Mouse (Mus musculus): ENCODE measurements around the gene Per1.

- TF ChIP-seq CTCF (IDR thresholded peaks at IDR 0.05; ENCODE audit: control insufficient read depth, insufficient read depth, insufficient read length) (no peak), CEBPB (IDR thresholded peaks at IDR 0.05; ENCODE audit: low read depth) (no peak), MAX (IDR thresholded peaks at IDR 0.05) (no peak), MYOD1 (IDR thresholded peaks at IDR 0.05; ENCODE audit: control insufficient read depth, insufficient read length, low read depth) (no peak), USF1 (IDR thresholded peaks at IDR 0.05; ENCODE audit: low read depth) (no peak), MYOG (IDR thresholded peaks at IDR 0.05; ENCODE audit: control insufficient read depth, extremely low read depth, insufficient read length) (no peak), FOSL1 (IDR thresholded peaks at IDR 0.05; ENCODE audit: insufficient read depth, low read length, poor library complexity, severe bottlenecking) (no peak)
Measured at GRCm38 (mm10) chr11:69100639-69101360, 5.8 kb downstream of the Per1 start.

All from C2C12 (cell line).